Mouse (Mus musculus): ENCODE measurements around the gene Cxadr. TPM values are rescaled to one million over a fixed set of nuclear protein-coding genes. Genes with fewer than 3 reads are reported as not detected.

Cxadr gene
- 1.4 TPM for polyA plus RNA-seq (2014; fragmentation: Illumina TruSeq; extraction: RNeasy Lipid Tissue Mini Kit (QIAGEN cat#74804); ENCODE audit: low read depth, low replicate concordance)

GRCm38 (mm10) chr16:78301183-78301830 lies at the start of gene Cxadr:
Gene Cxadr, plus strand, starts transcription at chr16:78301489.

GRCm38 (mm10) chr16:78376745-78377570 lies 75.7 kb downstream of the Cxadr start, which contains the start of gene Btg3:
Gene Btg3, minus strand, starts transcription at chr16:78377192.

Other genes starting within 250 kb of the Cxadr start
- 76.1 TPM for gene Btg3, start 75.7 kb downstream of the Cxadr start, polyA plus RNA-seq (2014; fragmentation: Illumina TruSeq; extraction: RNeasy Lipid Tissue Mini Kit (QIAGEN cat#74804); ENCODE audit: low read depth, low replicate concordance)